Mouse (Mus musculus) kidney, postnatal 0 days (tissue): ENCODE results near the gene Tnrc6b. TPM values are rescaled to one million over a fixed set of nuclear protein-coding genes. Genes with fewer than 3 reads are reported as not detected.

Experiments used
- ATAC-seq: fragments of 200-750 bp; cut with Nextera tagmentation; replicated peaks from 2 replicates; pipeline ENCODE4 v1.8.0; 2017; ENCODE audit warnings: low read depth, moderate number of reproducible peaks, moderate TSS enrichment, moderate library complexity; ENCODE audit not compliant: low FRiP score
- DNase-seq: peaks from one replicate; pipeline ENCODE4 v3.0.0-alpha.2; 2016; ENCODE audit warnings: low spot score
- H3K27ac ChIP-seq: fragments of 300-500 bp; sonication (generic); 2 replicates; pipeline ENCODE4 v1.5.1; 2014; ENCODE audit warnings: mild to moderate bottlenecking
- H3K27me3 ChIP-seq: fragments of 300-500 bp; sonication (generic); 2 replicates; pipeline ENCODE4 v1.6.1; 2014; ENCODE audit warnings: low read length, mixed read lengths; ENCODE audit not compliant: insufficient read depth
- H3K36me3 ChIP-seq: fragments of 300-500 bp; sonication (generic); 2 replicates; pipeline ENCODE4 v1.6.1; 2014; ENCODE audit warnings: low read length, mixed read lengths; ENCODE audit not compliant: insufficient read depth
- H3K4me1 ChIP-seq: fragments of 300-500 bp; sonication (generic); replicated peaks from 2 replicates; pipeline ENCODE4 v1.6.1; 2014; ENCODE audit warnings: antibody characterized with exemption, low read length, mixed read lengths; ENCODE audit not compliant: insufficient read depth
- H3K4me2 ChIP-seq: fragments of 300-500 bp; sonication (generic); 2 replicates; pipeline ENCODE4 v1.6.1; 2014; ENCODE audit warnings: mild to moderate bottlenecking, low read length, moderate library complexity, mixed read lengths
- H3K4me3 ChIP-seq: fragments of 300-500 bp; sonication (generic); replicated peaks from 2 replicates; pipeline ENCODE4 v1.5.1; 2014; ENCODE audit warnings: low read depth, low read length
- H3K9ac ChIP-seq: fragments of 300-500 bp; sonication (generic); 2 replicates; pipeline ENCODE4 v1.6.1; 2014; ENCODE audit warnings: low read depth, low read length
- H3K9me3 ChIP-seq: fragments of 300-500 bp; sonication (generic); replicated peaks from 2 replicates; pipeline ENCODE4 v1.6.1; 2016; ENCODE audit warnings: low read length, inconsistent platforms, mixed read lengths
- CTCF ChIP-seq: IDR thresholded peaks from 2 replicates; pipeline ENCODE4 v1.5.1; 2016; ENCODE audit warnings: antibody characterized with exemption, low read depth, mild to moderate bottlenecking, moderate library complexity
- WGBS: fragments of 180-500 bp; shearing (Covaris S2); extraction: QIAGEN DNeasy Blood & Tissue Kit; methylation state at CpG from one replicate; pipeline ENCODE4 v1.1.7; 2014; 5-methylcytosine and 5-hydroxymethylcytosine counted together
- polyA plus RNA-seq: library from polyadenylated mRNA; unstranded; fragments of >200 nt; fragmentation: Nextera tagmentation; extraction: Ambion mirVana; gene quantifications from 2 replicates; pipeline ENCODE4 v1.2.1, GENCODE M21; 2015

The Tnrc6b gene
- polyA plus RNA-seq, 1 experiment from 2014 or later = 11.2 TPM

- no peak overlapping the region for H3K27ac ChIP-seq
- no peak overlapping the region for H3K4me3 ChIP-seq
- ATAC-seq = no peak
- H3K36me3 ChIP-seq = no peaks in the 10 kb centered on the region
- no peaks in the 10 kb centered on the region for H3K9me3 ChIP-seq
- no peaks in the 10 kb centered on the region for H3K4me1 ChIP-seq
- H3K27me3 ChIP-seq = no peaks in the 10 kb centered on the region
- no peak overlapping the region for H3K9ac ChIP-seq
- no peak for DNase-seq
- H3K4me2 ChIP-seq = no peak overlapping the region
- TF ChIP-seq CTCF = no peak
- WGBS = 93% methylated on average over 2 of the region's 2 CpGs
Measured at GRCm38 (mm10) chr15:80765381-80765780, 54.3 kb downstream of the Tnrc6b start.

- 95% methylated on average over 3 of the region's 3 CpGs for WGBS
Measured at GRCm38 (mm10) chr15:80768216-80768615, 57.1 kb downstream of the Tnrc6b start.

GRCm38 (mm10) chr15:80771926-80772441 is 60.9 kb downstream of the Tnrc6b start:
- DNase-seq (peak; percentile 4), ATAC-seq (no peak)
- no peak overlapping the region for H3K4me3 ChIP-seq
- H3K36me3 ChIP-seq = no peaks in the 10 kb centered on the region
- H3K9me3 ChIP-seq = no peaks in the 10 kb centered on the region
- H3K27me3 ChIP-seq = no peaks in the 10 kb centered on the region
- H3K4me2 ChIP-seq = no peak overlapping the region
- 44% methylated on average over 1 of the region's 1 CpGs for WGBS
- 0 out of 2 replicates have a peak, but pooled peaks cover 4% of the 10 kb centered on the region for H3K4me1 ChIP-seq
- H3K27ac ChIP-seq = no peak overlapping the region
- no peak for TF ChIP-seq CTCF
- no peak overlapping the region for H3K9ac ChIP-seq

More at GRCm38 (mm10) chr15:80768216-80768615, 57.1 kb downstream of the Tnrc6b start:
- H3K4me1 ChIP-seq = 0 out of 2 replicates have a peak, but pooled peaks cover 4% of the 10 kb centered on the region
- H3K4me2 ChIP-seq = no peak overlapping the region
- H3K27ac ChIP-seq = no peak overlapping the region
- H3K27me3 ChIP-seq = no peaks in the 10 kb centered on the region
- no peaks in the 10 kb centered on the region for H3K36me3 ChIP-seq
- DNase-seq = no peak
- ATAC-seq = no peak
- no peak overlapping the region for H3K9ac ChIP-seq
- H3K4me3 ChIP-seq = no peak overlapping the region
- H3K9me3 ChIP-seq = no peaks in the 10 kb centered on the region
- TF ChIP-seq CTCF = no peak

- 0 out of 2 replicates have a peak, but pooled peaks cover 4% of the 10 kb centered on the region for H3K4me1 ChIP-seq
- TF ChIP-seq CTCF = no peak
- no peak overlapping the region for H3K9ac ChIP-seq
- H3K4me2 ChIP-seq = no peak overlapping the region
- DNase-seq = no peak
- H3K36me3 ChIP-seq = no peaks in the 10 kb centered on the region
- H3K4me3 ChIP-seq = no peak overlapping the region
- no peaks in the 10 kb centered on the region for H3K27me3 ChIP-seq
- no peak for ATAC-seq
- H3K9me3 ChIP-seq = no peaks in the 10 kb centered on the region
- WGBS = 100% methylated on average over 1 of the region's 1 CpGs
- no peak overlapping the region for H3K27ac ChIP-seq
Measured at GRCm38 (mm10) chr15:80774666-80775065, 63.6 kb downstream of the Tnrc6b start.

GRCm38 (mm10) chr15:80779006-80779405 is 67.9 kb downstream of the Tnrc6b start:
- WGBS = 48% methylated on average over 3 of the region's 3 CpGs
- ATAC-seq = no peak
- TF ChIP-seq CTCF = no peak

GRCm38 (mm10) chr15:80780154-80780751 is 69.1 kb downstream of the Tnrc6b start:
- H3K36me3 ChIP-seq = no peaks in the 10 kb centered on the region
- no peak overlapping the region for H3K4me2 ChIP-seq
- no peaks in the 10 kb centered on the region for H3K27me3 ChIP-seq
- no peak overlapping the region for H3K27ac ChIP-seq
- TF ChIP-seq CTCF = no peak
- no peak overlapping the region for H3K4me3 ChIP-seq
- 97% methylated on average over 5 of the region's 5 CpGs for WGBS
- no peak overlapping the region for H3K9ac ChIP-seq
- H3K9me3 ChIP-seq = no peaks in the 10 kb centered on the region
- ATAC-seq (no peak), DNase-seq (no peak)
- peaks cover 11% of the 10 kb centered on the region; the same call in 1 of the 2 replicates for H3K4me1 ChIP-seq

More at GRCm38 (mm10) chr15:80779006-80779405, 67.9 kb downstream of the Tnrc6b start:
- Histone ChIP-seq H3K27me3 (no peaks in the 10 kb centered on the region), H3K9me3 (no peaks in the 10 kb centered on the region), H3K36me3 (no peaks in the 10 kb centered on the region), H3K4me3 (no peak overlapping the region), H3K4me1 (0 out of 2 replicates have a peak, but pooled peaks cover under 1% of the 10 kb centered on the region), H3K9ac (no peak overlapping the region), H3K4me2 (no peak overlapping the region), H3K27ac (no peak overlapping the region)
- DNase-seq = no peak
